Mouse (Mus musculus) induced T-regulatory cell, adult 2 months (primary cell): ENCODE measurements around the gene Flt1.
"Not testable (repeated sequence)": the region's sequence is repeated elsewhere in the genome, so short reads cannot be mapped to it uniquely, and the experiment has no call there.

Source experiments
- DNase-seq: peaks from one replicate; pipeline ENCODE4 v3.0.0-alpha.2; 2012; ENCODE audit warnings: low read depth

Gene Flt1

GRCm38 (mm10) chr5:147614659-147615058 lies 111.2 kb downstream of the Flt1 start:
- DNase-seq = no peak

- not testable (repeated sequence) for DNase-seq
Measured at GRCm38 (mm10) chr5:147611348-147611747, 114.5 kb downstream of the Flt1 start.

- no peak for DNase-seq
Measured at GRCm38 (mm10) chr5:147607256-147607975, 118.4 kb downstream of the Flt1 start.

- DNase-seq = no peak
Measured at GRCm38 (mm10) chr5:147606751-147607150, 119.1 kb downstream of the Flt1 start.

GRCm38 (mm10) chr5:147601460-147602360 lies 124.1 kb downstream of the Flt1 start:
- DNase-seq = no peak

GRCm38 (mm10) chr5:147597825-147598224 lies 128.0 kb downstream of the Flt1 start:
- no peak for DNase-seq

- no peak for DNase-seq
Measured at GRCm38 (mm10) chr5:147589814-147590213, 136.0 kb downstream of the Flt1 start.

- DNase-seq = no peak
Measured at GRCm38 (mm10) chr5:147585070-147585469, 140.7 kb downstream of the Flt1 start.

GRCm38 (mm10) chr5:147584648-147585047 lies 141.2 kb downstream of the Flt1 start:
- no peak for DNase-seq

GRCm38 (mm10) chr5:147583702-147584298 lies 142.0 kb downstream of the Flt1 start:
- peak; percentile 74 for DNase-seq

GRCm38 (mm10) chr5:147580181-147580580 lies 145.6 kb downstream of the Flt1 start:
- no peak for DNase-seq

- DNase-seq = no peak
Measured at GRCm38 (mm10) chr5:147579691-147580090, 146.1 kb downstream of the Flt1 start.

GRCm38 (mm10) chr5:147579148-147579547 lies 146.7 kb downstream of the Flt1 start:
- DNase-seq = peak; percentile 14

GRCm38 (mm10) chr5:147577003-147577402 lies 148.8 kb downstream of the Flt1 start:
- DNase-seq = no peak

GRCm38 (mm10) chr5:147574517-147574916 lies 151.3 kb downstream of the Flt1 start:
- peak; percentile 8 for DNase-seq

GRCm38 (mm10) chr5:147573555-147573954 lies 152.3 kb downstream of the Flt1 start:
- no peak for DNase-seq

GRCm38 (mm10) chr5:147572695-147573094 lies 153.1 kb downstream of the Flt1 start:
- DNase-seq = no peak

- DNase-seq = no peak
Measured at GRCm38 (mm10) chr5:147566335-147566734, 159.5 kb downstream of the Flt1 start.

GRCm38 (mm10) chr5:147565444-147565843 lies 160.4 kb downstream of the Flt1 start:
- DNase-seq = no peak

GRCm38 (mm10) chr5:147564140-147564590 lies 161.6 kb downstream of the Flt1 start:
- DNase-seq = peak; percentile 73

- DNase-seq = peak; percentile 67
Measured at GRCm38 (mm10) chr5:147563511-147564139, 162.2 kb downstream of the Flt1 start.

GRCm38 (mm10) chr5:147557641-147558040 lies 168.2 kb downstream of the Flt1 start:
- not testable (repeated sequence) for DNase-seq
